Mouse (Mus musculus): Measurements from ENCODE around the gene Micu1. TPM values are rescaled to one million over a fixed set of nuclear protein-coding genes. Genes with fewer than 3 reads are reported as not detected.

The Micu1 gene
- polyA plus RNA-seq, 1 experiment from 2014 or later = 26.4 TPM

DNA sequence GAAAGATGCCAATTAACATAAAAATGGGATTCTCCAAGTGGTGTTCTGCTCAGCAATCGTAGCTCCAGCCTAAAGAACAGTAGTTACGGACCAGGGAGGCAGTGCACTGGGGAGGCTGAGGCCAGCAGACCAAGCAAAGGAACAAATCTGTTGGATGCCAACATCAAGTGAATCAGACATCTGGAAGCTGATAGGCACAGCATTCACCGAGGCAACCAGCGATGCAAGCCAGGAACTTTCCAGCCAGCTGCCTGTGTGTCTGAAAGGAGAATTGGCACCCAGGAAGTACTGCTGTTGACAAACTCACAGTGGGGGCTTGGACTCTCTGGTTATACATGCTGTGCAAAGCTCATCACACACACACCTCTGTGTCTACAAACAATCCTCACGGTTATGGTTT is 84.0 kb downstream of the Micu1 start:
- H3K27ac ChIP-seq (ENCODE audit: low read depth) = no peak overlapping the region
- H3K36me3 ChIP-seq (replicated peaks; ENCODE audit: insufficient read depth, low read length) = peaks cover 18% of the 10 kb centered on the region; the same call in 1 of the 2 replicates
- H3K9ac ChIP-seq (replicated peaks) = no peak overlapping the region
- no peaks in the 10 kb centered on the region for H3K9me3 ChIP-seq (ENCODE audit: low read length)
- H3K4me3 ChIP-seq (ENCODE audit: low read depth, low read length) = no peak overlapping the region
- no peaks in the 10 kb centered on the region for H3K27me3 ChIP-seq (ENCODE audit: insufficient read depth, low read length)
- WGBS (ENCODE audit: insufficient replicate concordance) = 87% methylated on average over 5 of the region's 5 CpGs
- DNase-seq = no peak
- no peak overlapping the region for H3K4me2 ChIP-seq (ENCODE audit: low read depth, low read length)
- no peak for ATAC-seq
- TF ChIP-seq EP300 (IDR thresholded peaks at IDR 0.05; ENCODE audit: low read depth) (no peak), CTCF (IDR thresholded peaks at IDR 0.05; ENCODE audit: low read depth) (no peak)
- H3K4me1 ChIP-seq (ENCODE audit: insufficient read depth) = no peaks in the 10 kb centered on the region

DNA sequence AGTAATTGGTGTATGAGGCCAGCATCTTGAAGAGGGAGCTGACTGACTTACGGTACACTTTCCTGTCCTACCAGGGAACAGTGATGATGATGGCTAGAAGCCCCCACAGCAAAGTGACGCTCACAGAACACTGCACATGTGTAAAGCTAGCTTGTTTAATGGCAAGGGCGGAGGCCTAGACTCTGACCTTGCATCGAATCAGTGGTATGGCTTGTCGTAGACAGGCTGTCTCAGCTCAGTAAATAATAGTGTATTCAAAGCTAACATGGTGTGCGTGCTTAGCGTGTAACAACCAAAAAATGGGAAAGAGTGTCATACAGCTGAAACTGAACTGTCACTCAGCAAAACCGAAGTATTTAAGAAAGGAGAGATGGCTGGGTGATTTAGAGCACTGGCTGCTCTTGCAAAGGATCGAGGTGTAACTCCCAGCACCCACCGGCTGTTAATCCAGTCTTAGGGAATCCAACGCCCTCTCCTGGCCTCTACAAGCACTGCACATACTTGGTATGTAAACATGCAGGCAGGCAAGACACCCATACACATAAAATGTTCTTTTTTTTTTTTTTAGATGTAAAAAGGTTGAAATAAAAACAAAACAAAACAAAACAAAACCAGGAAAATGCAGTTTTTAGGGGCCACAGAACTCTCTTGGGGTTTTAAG is 85.0 kb downstream of the Micu1 start:
- DNase-seq = no peak
- no peaks in the 10 kb centered on the region for H3K9me3 ChIP-seq (ENCODE audit: low read length)
- no peak for TF ChIP-seq EP300 (IDR thresholded peaks at IDR 0.05; ENCODE audit: low read depth)
- peak; percentile 55 for TF ChIP-seq CTCF (IDR thresholded peaks at IDR 0.05; ENCODE audit: low read depth)
- no peaks in the 10 kb centered on the region for H3K27me3 ChIP-seq (ENCODE audit: insufficient read depth, low read length)
- H3K27ac ChIP-seq (ENCODE audit: low read depth) = no peak overlapping the region
- H3K9ac ChIP-seq (replicated peaks) = no peak overlapping the region
- no peaks in the 10 kb centered on the region for H3K4me1 ChIP-seq (ENCODE audit: insufficient read depth)
- WGBS (ENCODE audit: insufficient replicate concordance) = 64% methylated on average over 11 of the region's 11 CpGs
- no peak overlapping the region for H3K4me2 ChIP-seq (ENCODE audit: low read depth, low read length)
- no peak overlapping the region for H3K4me3 ChIP-seq (ENCODE audit: low read depth, low read length)
- no peak for ATAC-seq
- H3K36me3 ChIP-seq (replicated peaks; ENCODE audit: insufficient read depth, low read length) = peaks cover 28% of the 10 kb centered on the region

DNA sequence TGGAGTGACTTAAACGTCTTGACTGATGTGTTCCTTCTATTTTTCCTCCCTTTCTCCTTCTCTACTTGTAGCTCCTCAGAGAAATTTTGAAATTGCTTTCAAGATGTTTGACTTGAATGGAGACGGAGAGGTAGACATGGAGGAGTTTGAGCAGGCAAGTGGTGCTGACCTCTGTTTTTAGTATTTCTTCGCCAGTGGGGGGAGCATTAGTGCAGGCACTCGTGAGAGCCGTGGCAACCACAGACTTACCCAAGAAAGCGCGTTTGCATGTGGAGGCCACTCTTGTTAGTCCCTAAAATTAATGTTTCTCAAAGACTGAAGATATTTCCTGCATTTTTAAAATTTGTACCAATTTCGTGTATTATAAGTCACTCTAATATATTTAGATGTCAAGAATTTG is 85.6 kb downstream of the Micu1 start:
- 71% methylated on average over 8 of the region's 8 CpGs for WGBS (ENCODE audit: insufficient replicate concordance)
- no peaks in the 10 kb centered on the region for H3K9me3 ChIP-seq (ENCODE audit: low read length)
- H3K27me3 ChIP-seq (ENCODE audit: insufficient read depth, low read length) = no peaks in the 10 kb centered on the region
- no peaks in the 10 kb centered on the region for H3K4me1 ChIP-seq (ENCODE audit: insufficient read depth)
- no peak for ATAC-seq
- no peak overlapping the region for H3K27ac ChIP-seq (ENCODE audit: low read depth)
- H3K9ac ChIP-seq (replicated peaks) = no peak overlapping the region
- H3K36me3 ChIP-seq (replicated peaks; ENCODE audit: insufficient read depth, low read length) = peaks cover 34% of the 10 kb centered on the region
- no peak for DNase-seq
- peak; percentile 36 for TF ChIP-seq CTCF (IDR thresholded peaks at IDR 0.05; ENCODE audit: low read depth)
- TF ChIP-seq EP300 (IDR thresholded peaks at IDR 0.05; ENCODE audit: low read depth) = no peak
- no peak overlapping the region for H3K4me2 ChIP-seq (ENCODE audit: low read depth, low read length)
- H3K4me3 ChIP-seq (ENCODE audit: low read depth, low read length) = no peak overlapping the region

DNA sequence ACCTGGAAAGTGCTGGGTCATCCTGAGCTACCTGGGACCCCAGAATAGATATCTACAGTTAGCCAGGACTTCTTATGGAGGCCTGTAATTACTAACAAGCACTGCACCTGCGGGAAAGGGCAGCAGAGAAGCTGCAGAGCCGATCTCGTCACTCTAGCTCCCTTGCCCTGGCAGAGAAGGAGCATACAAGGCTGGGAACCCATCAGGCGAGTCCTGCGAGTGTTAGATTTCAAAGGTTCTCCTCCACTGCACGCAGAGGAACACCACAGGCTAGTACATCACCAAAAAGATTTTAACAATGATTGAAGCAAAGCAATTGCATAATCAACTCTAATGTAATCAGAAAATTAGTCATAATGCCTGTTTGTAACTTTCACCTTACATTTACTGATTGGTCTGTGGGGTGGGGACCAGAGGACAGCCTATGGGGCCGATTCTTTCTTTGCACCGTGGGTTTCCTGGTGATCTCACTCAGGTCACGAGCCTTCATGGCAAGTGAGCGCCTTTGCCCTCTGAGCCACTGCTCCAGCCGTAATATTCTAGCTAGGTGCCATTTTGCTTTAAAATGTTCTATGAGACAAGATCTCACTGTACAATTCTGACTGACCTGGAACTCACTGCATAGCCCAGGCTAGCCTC is 88.1 kb downstream of the Micu1 start:
- ATAC-seq = no peak

DNA sequence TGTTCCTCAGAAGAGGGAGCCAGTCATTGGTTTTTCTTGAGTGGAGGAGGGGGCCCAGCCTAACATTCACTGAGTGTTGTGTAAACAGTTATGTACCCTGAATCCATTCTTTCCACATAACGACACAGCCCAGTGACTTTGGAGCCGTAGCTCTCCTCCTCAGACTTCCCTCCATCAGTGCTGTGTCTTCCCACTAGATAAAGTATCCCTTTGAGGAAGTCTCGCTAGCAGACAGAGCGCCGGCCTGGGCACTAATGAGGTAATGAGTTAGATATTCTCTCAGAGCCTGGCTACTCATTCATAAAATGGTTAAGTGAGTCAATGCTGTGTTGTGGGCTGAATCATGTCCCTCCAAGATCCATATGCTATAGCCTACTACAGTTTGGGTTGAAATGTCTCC is 89.6 kb downstream of the Micu1 start:
- WGBS (ENCODE audit: insufficient replicate concordance) = 77% methylated on average over 5 of the region's 5 CpGs
- H3K4me1 ChIP-seq (ENCODE audit: insufficient read depth) = 0 out of 2 replicates have a peak, but pooled peaks cover 5% of the 10 kb centered on the region
- no peaks in the 10 kb centered on the region for H3K27me3 ChIP-seq (ENCODE audit: insufficient read depth, low read length)
- no peak overlapping the region for H3K9ac ChIP-seq (replicated peaks)
- no peak overlapping the region for H3K4me2 ChIP-seq (ENCODE audit: low read depth, low read length)
- peaks cover 36% of the 10 kb centered on the region for H3K36me3 ChIP-seq (replicated peaks; ENCODE audit: insufficient read depth, low read length)
- no peak for ATAC-seq
- no peaks in the 10 kb centered on the region for H3K9me3 ChIP-seq (ENCODE audit: low read length)
- no peak overlapping the region for H3K27ac ChIP-seq (ENCODE audit: low read depth)
- no peak for DNase-seq
- H3K4me3 ChIP-seq (ENCODE audit: low read depth, low read length) = no peak overlapping the region
- no peak for TF ChIP-seq EP300 (IDR thresholded peaks at IDR 0.05; ENCODE audit: low read depth)
- TF ChIP-seq CTCF (IDR thresholded peaks at IDR 0.05; ENCODE audit: low read depth) = no peak

More for the DNA sequence above, 88.1 kb downstream of the Micu1 start:
- WGBS (ENCODE audit: insufficient replicate concordance) = 87% methylated on average over 11 of the region's 11 CpGs
- H3K4me1 ChIP-seq (ENCODE audit: insufficient read depth) = 0 out of 2 replicates have a peak, but pooled peaks cover 5% of the 10 kb centered on the region
- peaks cover 34% of the 10 kb centered on the region for H3K36me3 ChIP-seq (replicated peaks; ENCODE audit: insufficient read depth, low read length)
- H3K9ac ChIP-seq (replicated peaks) = no peak overlapping the region
- TF ChIP-seq CTCF (IDR thresholded peaks at IDR 0.05; ENCODE audit: low read depth) = no peak
- no peak for TF ChIP-seq EP300 (IDR thresholded peaks at IDR 0.05; ENCODE audit: low read depth)
- H3K4me3 ChIP-seq (ENCODE audit: low read depth, low read length) = no peak overlapping the region
- H3K27me3 ChIP-seq (ENCODE audit: insufficient read depth, low read length) = no peaks in the 10 kb centered on the region
- no peaks in the 10 kb centered on the region for H3K9me3 ChIP-seq (ENCODE audit: low read length)
- no peak overlapping the region for H3K27ac ChIP-seq (ENCODE audit: low read depth)
- no peak overlapping the region for H3K4me2 ChIP-seq (ENCODE audit: low read depth, low read length)
- no peak for DNase-seq

DNA sequence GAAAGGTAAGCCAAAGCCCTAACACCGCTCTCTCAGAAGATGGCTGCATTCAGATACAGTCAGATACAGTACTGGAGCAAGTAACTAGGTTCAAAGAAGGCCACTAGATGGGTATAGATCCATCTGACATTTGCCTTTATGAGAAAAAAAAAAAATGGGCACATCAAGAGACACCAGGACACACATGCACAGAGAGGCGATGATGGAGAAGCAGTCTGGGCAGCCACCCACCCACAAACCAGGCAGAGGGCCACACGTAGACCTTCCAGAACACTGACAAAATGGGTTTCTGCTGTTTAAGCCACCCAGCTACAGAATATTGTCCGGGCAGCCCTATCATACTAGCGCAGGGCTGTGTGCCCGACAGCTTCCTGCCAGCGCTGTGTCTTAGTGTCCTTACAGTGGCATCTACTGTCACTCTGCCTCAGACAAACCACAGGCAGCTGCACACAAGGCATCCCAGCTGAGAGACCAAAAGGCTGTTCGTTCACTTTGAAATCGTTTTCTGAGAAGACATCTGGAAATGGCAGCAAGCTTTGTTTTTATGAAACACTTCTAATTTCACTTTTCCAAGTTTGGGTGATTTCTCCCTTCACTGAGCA is 90.4 kb downstream of the Micu1 start:
- H3K27me3 ChIP-seq (ENCODE audit: insufficient read depth, low read length) = no peaks in the 10 kb centered on the region
- H3K27ac ChIP-seq (ENCODE audit: low read depth) = no peak overlapping the region
- DNase-seq = no peak
- H3K36me3 ChIP-seq (replicated peaks; ENCODE audit: insufficient read depth, low read length) = peaks cover 37% of the 10 kb centered on the region
- no peak; the same call in 1 of the 2 replicates for ATAC-seq
- no peak overlapping the region for H3K9ac ChIP-seq (replicated peaks)
- H3K4me3 ChIP-seq (ENCODE audit: low read depth, low read length) = no peak overlapping the region
- no peak for TF ChIP-seq CTCF (IDR thresholded peaks at IDR 0.05; ENCODE audit: low read depth)
- TF ChIP-seq EP300 (IDR thresholded peaks at IDR 0.05; ENCODE audit: low read depth) = no peak
- 0 out of 2 replicates have a peak, but pooled peaks cover 5% of the 10 kb centered on the region for H3K4me1 ChIP-seq (ENCODE audit: insufficient read depth)
- 81% methylated on average over 9 of the region's 9 CpGs for WGBS (ENCODE audit: insufficient replicate concordance)
- no peaks in the 10 kb centered on the region for H3K9me3 ChIP-seq (ENCODE audit: low read length)
- no peak overlapping the region for H3K4me2 ChIP-seq (ENCODE audit: low read depth, low read length)
